In genomic region chr14:21900951-21901350, GRCm38 (mm10) we compare ENCODE assay signal across 34 mouse cellular contexts.
"Had no signal": no experiment of that assay in that cellular context is flagged by ENCODE, and none has a peak within 500 bp of the region (broad histone marks: within the 10 kb centered on the region; RNA-seq: fewer than 3 reads in every experiment).

No protein-coding gene starts in this region.

- H3K27me3 ChIP-seq: heart, embryonic 12.5 days; heart, embryonic 13.5 days; heart, embryonic 15.5 days; hindbrain, embryonic 12.5 days; hindbrain, embryonic 13.5 days; hindbrain, embryonic 15.5 days; intestine, embryonic 15.5 days had no signal

- H3K9me3 ChIP-seq: heart, embryonic 13.5 days; heart, embryonic 15.5 days; hindbrain, embryonic 10.5 days; hindbrain, embryonic 12.5 days; hindbrain, embryonic 13.5 days; hindbrain, embryonic 15.5 days; intestine, embryonic 15.5 days; kidney, embryonic 15.5 days had no signal

- DNase-seq: heart, postnatal 14 days; heart, postnatal 36 days; heart, postnatal 4 days; kidney, adult 11 months; kidney, adult 18-20 months; kidney, adult 2 months; kidney, adult 8-10 months; kidney, adult 9 months; kidney, postnatal 10 days; kidney, postnatal 14 days; kidney, postnatal 25 days; kidney, postnatal 36 days; kidney, postnatal 4 days; layer of hippocampus, adult 9-11 months; layer of hippocampus, postnatal 36 days had no signal

- H3K4me3 ChIP-seq: heart, embryonic 12.5 days; heart, embryonic 13.5 days; heart, embryonic 15.5 days; hindbrain, embryonic 10.5 days; hindbrain, embryonic 12.5 days; hindbrain, embryonic 13.5 days; hindbrain, embryonic 15.5 days; intestine, embryonic 15.5 days; kidney, embryonic 15.5 days; layer of hippocampus, adult 2 months; left cerebral cortex, adult 2 months had no signal

- H3K4me2 ChIP-seq: heart, embryonic 11.5 days; heart, embryonic 12.5 days; heart, embryonic 13.5 days; heart, embryonic 15.5 days; hindbrain, embryonic 12.5 days; hindbrain, embryonic 13.5 days; hindbrain, embryonic 14.5 days; hindbrain, embryonic 15.5 days; intestine, embryonic 15.5 days; kidney, embryonic 15.5 days had no signal

- H3K27ac ChIP-seq: heart, embryonic 13.5 days; heart, embryonic 15.5 days; hindbrain, embryonic 10.5 days; hindbrain, embryonic 12.5 days; hindbrain, embryonic 13.5 days; hindbrain, embryonic 14.5 days; hindbrain, embryonic 15.5 days; hindbrain, postnatal 0 days; intestine, embryonic 15.5 days; kidney, embryonic 15.5 days; kidney, postnatal 0 days; layer of hippocampus, adult 2 months; left cerebral cortex, adult 2 months had no signal

- ATAC-seq: hindbrain, embryonic 16.5 days; hindbrain, postnatal 0 days; inflammation-experienced regulatory T-cells, adult 6 months; intestine, embryonic 15.5 days; intestine, embryonic 16.5 days; intestine, postnatal 0 days had no signal

- H3K36me3 ChIP-seq: heart, embryonic 12.5 days; heart, embryonic 13.5 days; heart, embryonic 15.5 days; hindbrain, embryonic 10.5 days; hindbrain, embryonic 12.5 days; hindbrain, embryonic 13.5 days; hindbrain, embryonic 15.5 days; intestine, embryonic 15.5 days; kidney, embryonic 15.5 days had no signal

- H3K9ac ChIP-seq: heart, embryonic 12.5 days; heart, embryonic 13.5 days; heart, embryonic 15.5 days; hindbrain, embryonic 12.5 days; hindbrain, embryonic 13.5 days; hindbrain, embryonic 14.5 days; hindbrain, embryonic 15.5 days; intestine, embryonic 15.5 days; kidney, embryonic 15.5 days had no signal
